17 mouse cellular contexts compared by ENCODE assay signal in genomic region chr10:61550106-61550505, GRCm38 (mm10). TPM values are rescaled to one million over a fixed set of nuclear protein-coding genes. Genes with fewer than 3 reads are reported as not detected.
DNase-seq lines count a peak whose midpoint lies in the region; ATAC-seq and TF ChIP-seq lines count a peak whose summit lies in the region.
"Had no signal": no experiment of that assay in that cellular context is flagged by ENCODE, and none has a peak within 500 bp of the region (broad histone marks: within the 10 kb centered on the region; RNA-seq: fewer than 3 reads in every experiment).

No protein-coding gene starts in this region.

- TF ChIP-seq CTCF in forebrain, postnatal 0 days (IDR thresholded peaks at IDR 0.05; ENCODE audit: low read depth): no peak

- peak overlapping the region; percentile 35; the same call in 1 of the 2 replicates for H3K27ac ChIP-seq in hindbrain, embryonic 10.5 days
- no peak overlapping the region for H3K27ac ChIP-seq in hindbrain, embryonic 11.5 days (ENCODE audit: low read depth, low read length)
- no peak overlapping the region for H3K27ac ChIP-seq in forebrain, postnatal 0 days (ENCODE audit: low read depth, low read length)
- H3K27ac ChIP-seq in neural tube, embryonic 14.5 days (ENCODE audit: low read depth, low read length): no peak overlapping the region
- H3K27ac ChIP-seq: liver, embryonic 14.5 days had no signal

- WGBS in hindbrain, embryonic 10.5 days: 83% methylated on average over 8 of the region's 8 CpGs
- WGBS in hindbrain, embryonic 11.5 days: 86% methylated on average over 8 of the region's 8 CpGs
- 63% methylated on average over 8 of the region's 8 CpGs for WGBS in forebrain, postnatal 0 days
- 61% methylated on average over 8 of the region's 8 CpGs for WGBS in neural tube, embryonic 14.5 days

- H3K4me3 ChIP-seq in hindbrain, embryonic 10.5 days: no peak overlapping the region
- no peak overlapping the region for H3K4me3 ChIP-seq in hindbrain, embryonic 11.5 days (ENCODE audit: low read depth, low read length)
- no peak overlapping the region for H3K4me3 ChIP-seq in forebrain, postnatal 0 days (ENCODE audit: low read depth, low read length)
- H3K4me3 ChIP-seq in neural tube, embryonic 14.5 days (ENCODE audit: low read depth, low read length): no peak overlapping the region

- H3K4me2 ChIP-seq in hindbrain, embryonic 11.5 days (replicated peaks; ENCODE audit: low read depth, low read length): no peak overlapping the region
- no peak overlapping the region for H3K4me2 ChIP-seq in forebrain, postnatal 0 days (ENCODE audit: low read depth)
- no peak overlapping the region for H3K4me2 ChIP-seq in neural tube, embryonic 14.5 days (ENCODE audit: low read depth, low read length)

- no peak for ATAC-seq in hindbrain, embryonic 11.5 days (ENCODE audit: low FRiP score)
- peak; percentile 54; the same call in 1 of the 2 replicates for ATAC-seq in forebrain, postnatal 0 days
- peak; percentile 73; the same call in 1 of the 2 replicates for ATAC-seq in neural tube, embryonic 14.5 days (ENCODE audit: low read depth)
- ATAC-seq in erythroid progenitor cell, adult 5-6 weeks (replicated peaks; ENCODE audit: low FRiP score, poor library complexity, severe bottlenecking): no peak
- ATAC-seq: activated CD4-positive, CD25-positive, alpha-beta regulatory T cell, adult 4 months; intestine, embryonic 16.5 days had no signal

- H3K9ac ChIP-seq in hindbrain, embryonic 11.5 days (ENCODE audit: low read depth, low read length): no peak overlapping the region
- no peak overlapping the region for H3K9ac ChIP-seq in forebrain, postnatal 0 days
- no peak overlapping the region for H3K9ac ChIP-seq in neural tube, embryonic 14.5 days (replicated peaks; ENCODE audit: low read depth, low read length)
- H3K9ac ChIP-seq: liver, embryonic 14.5 days had no signal

- H3K4me1 ChIP-seq in hindbrain, embryonic 10.5 days (replicated peaks): peaks cover 4% of the 10 kb centered on the region
- no peaks in the 10 kb centered on the region for H3K4me1 ChIP-seq in hindbrain, embryonic 11.5 days (replicated peaks; ENCODE audit: control insufficient read depth, insufficient read depth, low read length)
- H3K4me1 ChIP-seq in forebrain, postnatal 0 days (ENCODE audit: insufficient read depth): no peaks in the 10 kb centered on the region
- H3K4me1 ChIP-seq in neural tube, embryonic 14.5 days (ENCODE audit: control insufficient read depth, insufficient read depth, low read length): 0 out of 2 replicates have a peak, but pooled peaks cover 3% of the 10 kb centered on the region

- no peaks in the 10 kb centered on the region for H3K36me3 ChIP-seq in hindbrain, embryonic 10.5 days
- H3K36me3 ChIP-seq in hindbrain, embryonic 11.5 days (ENCODE audit: control insufficient read depth, insufficient read depth, low read length): no peaks in the 10 kb centered on the region
- no peaks in the 10 kb centered on the region for H3K36me3 ChIP-seq in forebrain, postnatal 0 days (ENCODE audit: insufficient read depth)
- no peaks in the 10 kb centered on the region for H3K36me3 ChIP-seq in neural tube, embryonic 14.5 days (ENCODE audit: control insufficient read depth, insufficient read depth, low read length)

- H3K9me3 ChIP-seq in hindbrain, embryonic 10.5 days: no peaks in the 10 kb centered on the region
- no peaks in the 10 kb centered on the region for H3K9me3 ChIP-seq in hindbrain, embryonic 11.5 days (ENCODE audit: control insufficient read depth, low read length)
- no peaks in the 10 kb centered on the region for H3K9me3 ChIP-seq in forebrain, postnatal 0 days (ENCODE audit: low read length)
- no peaks in the 10 kb centered on the region for H3K9me3 ChIP-seq in neural tube, embryonic 14.5 days (ENCODE audit: control insufficient read depth, low read length)

- H3K27me3 ChIP-seq in hindbrain, embryonic 10.5 days (ENCODE audit: insufficient read depth, poor library complexity, severe bottlenecking): no peaks in the 10 kb centered on the region
- H3K27me3 ChIP-seq in hindbrain, embryonic 11.5 days (ENCODE audit: control insufficient read depth, insufficient read depth, low read length): no peaks in the 10 kb centered on the region
- H3K27me3 ChIP-seq in forebrain, postnatal 0 days (ENCODE audit: insufficient read depth, low read length): no peaks in the 10 kb centered on the region
- H3K27me3 ChIP-seq in neural tube, embryonic 14.5 days (ENCODE audit: control insufficient read depth, insufficient read depth, low read length): no peaks in the 10 kb centered on the region

- no peak for DNase-seq in hindbrain, embryonic 10.5 days (ENCODE audit: low spot score)
- no peak for DNase-seq in hindbrain, embryonic 11.5 days (ENCODE audit: low spot score)
- DNase-seq in cerebellum, adult 18-20 months: peak; percentile 40 to 53
- no peak for DNase-seq in forebrain, postnatal 0 days
- no peak for DNase-seq in frontal cortex, postnatal 14 days (ENCODE audit: low spot score in 2 of 2)
- no peak for DNase-seq in gastrocnemius, adult 8-10 months (ENCODE audit: low spot score in 2 of 2)
- DNase-seq: heart, adult 11 months; heart, postnatal 10 days; kidney, postnatal 4 days; lung, postnatal 14 days had no signal

RNA-seq across cellular contexts. Expression of gene Npffr1, which starts 45.2 kb away (rescaled TPM):
- 0.09 and 0.19 TPM in 2 replicates for polyA plus RNA-seq in hindbrain, embryonic 10.5 days (2016; fragmentation: Nextera tagmentation; extraction: Ambion mirVana)
- 0.11 and 0.13 TPM in 2 replicates for polyA plus RNA-seq in hindbrain, embryonic 11.5 days (2014; fragmentation: Nextera tagmentation; extraction: Ambion mirVana)
- total RNA-seq in forebrain, postnatal 0 days (2014; rRNA removed): 2.8 and 3.7 TPM in 2 replicates
- 1.3 and 2.2 TPM in 2 replicates for polyA plus RNA-seq in forebrain, postnatal 0 days (2015; fragmentation: Nextera tagmentation; extraction: Ambion mirVana)
- 0.36 and 0.67 TPM in 2 replicates for polyA plus RNA-seq in neural tube, embryonic 14.5 days (2014; fragmentation: Nextera tagmentation; extraction: Ambion mirVana)
- not detected for total RNA-seq in gastrocnemius, adult 8-10 months (2022)
- not detected in 2 replicates for total RNA-seq in erythroid progenitor cell, adult 5-6 weeks (2015; ENCODE audit: low replicate concordance)
- not detected in 2 replicates for total RNA-seq in erythroid progenitor cell, adult 5-6 weeks (2017; ENCODE audit: low replicate concordance)
- total RNA-seq: MEL had no signal
- polyA plus RNA-seq: activated CD4-positive, CD25-positive, alpha-beta regulatory T cell, adult 4 months; liver, embryonic 14.5 days; small intestine, adult 2 months had no signal

Comparison
In these comparisons a context has a peak if more than half of its experiments do, and no peak if none do; other contexts are left out.
1. DNase-seq: peak in cerebellum, adult 18-20 months (2 of 2); none in hindbrain, embryonic 10.5 days (single experiment), hindbrain, embryonic 11.5 days (single experiment), forebrain, postnatal 0 days (single experiment), frontal cortex, postnatal 14 days (0 of 2) and gastrocnemius, adult 8-10 months (0 of 2).
2. ATAC-seq: peak in forebrain, postnatal 0 days (single experiment) and neural tube, embryonic 14.5 days (single experiment); none in hindbrain, embryonic 11.5 days (single experiment) and erythroid progenitor cell, adult 5-6 weeks (single experiment).